Mouse (Mus musculus) spleen, postnatal 36 days (tissue): Measurements from ENCODE around the gene Ctsg.
"Not testable (repeated sequence)": the region's sequence is repeated elsewhere in the genome, so short reads cannot be mapped to it uniquely, and the experiment has no call there.

ENCODE experiments used
- DNase-seq, 2 experiments: peaks; one replicate each; pipeline ENCODE4 v3.0.0; 2022; ENCODE audit warnings: low spot score in 2 of 2, mixed read lengths in 1 of 2

The Ctsg gene

GRCm38 (mm10) chr14:56102386-56102785 is at the start of gene Ctsg:
Ctsg (minus strand) TSS chr14:56102574.
- no peak for DNase-seq

- DNase-seq = not testable (repeated sequence)
Measured at GRCm38 (mm10) chr14:56133675-56134074, 31.3 kb upstream of the Ctsg start.

- DNase-seq = not testable (repeated sequence)
Measured at GRCm38 (mm10) chr14:56132508-56132907, 30.1 kb upstream of the Ctsg start, which contains the start of gene Gzmd. Gzmd (minus strand) TSS chr14:56132608.

GRCm38 (mm10) chr14:56128341-56128740 is 26.0 kb upstream of the Ctsg start:
- no peak for DNase-seq

- no peak for DNase-seq
Measured at GRCm38 (mm10) chr14:56123516-56123915, 21.1 kb upstream of the Ctsg start.

GRCm38 (mm10) chr14:56120525-56120924 is 18.2 kb upstream of the Ctsg start, which contains the start of gene Gzme:
Gzme (minus strand) TSS chr14:56120625.
- DNase-seq = no peak

- DNase-seq = not testable (repeated sequence)
Measured at GRCm38 (mm10) chr14:56115531-56116310, 13.3 kb upstream of the Ctsg start.

- DNase-seq = no peak
Measured at GRCm38 (mm10) chr14:56105447-56106180, 3.2 kb upstream of the Ctsg start.

GRCm38 (mm10) chr14:56105016-56105415 is 2.6 kb upstream of the Ctsg start:
- DNase-seq = no peak

GRCm38 (mm10) chr14:56103452-56103851 is 1.1 kb upstream of the Ctsg start:
- DNase-seq = no peak

GRCm38 (mm10) chr14:56098940-56099339 is 3.4 kb downstream of the Ctsg start:
- DNase-seq = no peak

GRCm38 (mm10) chr14:56097597-56097996 is 4.8 kb downstream of the Ctsg start:
- DNase-seq = no peak

- DNase-seq = no peak
Measured at GRCm38 (mm10) chr14:56093353-56093752, 9.0 kb downstream of the Ctsg start.

- no peak for DNase-seq
Measured at GRCm38 (mm10) chr14:56086711-56087110, 15.7 kb downstream of the Ctsg start.

GRCm38 (mm10) chr14:56085167-56085566 is 17.2 kb downstream of the Ctsg start, which contains the start of gene Mcpt8:
Mcpt8 (minus strand) TSS chr14:56085273.
- DNase-seq = no peak

- DNase-seq = no peak
Measured at GRCm38 (mm10) chr14:56082016-56082415, 20.4 kb downstream of the Ctsg start.

- DNase-seq = not testable (repeated sequence)
Measured at GRCm38 (mm10) chr14:56062213-56062612, 40.2 kb downstream of the Ctsg start, which contains the start of gene Mcpt4. Mcpt4 (minus strand) TSS chr14:56062313.

- no peak for DNase-seq
Measured at GRCm38 (mm10) chr14:56057722-56058121, 44.7 kb downstream of the Ctsg start.

- no peak for DNase-seq
Measured at GRCm38 (mm10) chr14:56055408-56055807, 47.0 kb downstream of the Ctsg start.
